Mouse (Mus musculus) layer of hippocampus, postnatal 36 days (tissue): ENCODE data around the gene Iqcg. TPM values are rescaled to one million over a fixed set of nuclear protein-coding genes. Genes with fewer than 3 reads are reported as not detected.

Experiments
- DNase-seq, 2 experiments: peaks; one replicate each; pipeline ENCODE4 v3.0.0; 2022
- microRNA-seq, 2 experiments: library from miRNA; unstranded; fragments of <30 nt; microRNA quantifications; one replicate each; pipeline ENCODE4 v1.2.0; 2021
- total RNA-seq, 2 experiments: library from RNA; stranded (reverse); gene quantifications; 2 replicates each; pipeline ENCODE4 v1.2.3; 2021

The Iqcg gene
- total RNA-seq, 2 experiments from 2014 or later: 4.0 to 5.4 TPM

DNA sequence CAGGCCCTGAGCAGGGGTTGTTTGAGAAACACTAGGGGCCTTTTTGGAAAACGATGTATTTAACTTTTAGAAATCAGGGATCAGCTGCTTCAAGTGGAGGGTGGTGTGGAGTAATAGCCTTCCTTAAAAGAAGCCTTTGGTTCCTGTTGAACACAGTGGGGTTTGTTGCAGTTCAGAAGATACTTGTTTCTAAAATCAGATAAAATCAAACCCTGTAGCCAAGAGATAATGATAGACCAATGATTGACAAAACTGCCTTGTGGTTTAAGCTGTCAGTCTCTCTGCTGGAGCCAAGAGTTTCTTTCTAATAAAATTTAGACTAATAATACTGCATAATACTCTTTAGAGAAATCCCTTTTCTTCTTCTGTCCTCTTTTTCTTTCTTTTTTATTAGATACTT is 75.8 kb downstream of the Iqcg start:
- no peak for DNase-seq

DNA sequence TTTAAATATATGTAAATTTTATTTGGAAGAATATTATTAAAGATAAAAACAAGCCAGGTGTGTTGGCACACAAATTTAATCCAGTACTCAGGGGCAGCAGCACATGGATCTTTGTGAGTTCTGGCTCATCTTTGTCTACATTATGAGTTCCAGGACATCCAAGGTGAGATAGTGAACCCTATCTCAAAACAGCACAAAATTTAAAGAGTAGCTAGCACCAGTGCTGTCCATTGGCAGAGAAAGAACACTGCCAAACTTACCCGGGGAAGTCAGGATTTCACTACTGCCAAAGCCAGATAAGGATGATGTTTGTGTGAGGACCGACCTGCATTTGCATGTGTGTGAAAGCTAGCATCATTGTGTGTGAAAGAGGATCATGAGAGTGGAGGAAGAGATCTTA is 83.0 kb downstream of the Iqcg start:
- no peak for DNase-seq

GRCm38 (mm10) chr16:32972535-32972934 is 83.5 kb downstream of the Iqcg start:
- DNase-seq: no peak

Small RNA genes lying within 50 kb of the gene (microRNA-seq; reads per million reads assigned to microRNA genes)
- gene Gm22231: 0 reads per million in 2 experiments
- gene Mir1947: 5.4 to 7.2 reads per million in 2 experiments

Other genes starting within 250 kb of the Iqcg start
- gene Smbd1, start 245.7 kb downstream of the Iqcg start, total RNA-seq: not detected
- 100 to 1,000 TPM; 114 to 118 TPM for gene Fyttd1, start 178.7 kb downstream of the Iqcg start, total RNA-seq
- 10 to 100 TPM; 61.4 to 62.4 TPM for gene Rubcn, start 178.5 kb downstream of the Iqcg start, total RNA-seq
- gene Lrch3, start 142.1 kb downstream of the Iqcg start, total RNA-seq: 10 to 100 TPM; 43.8 to 47.4 TPM
- 100 to 1,000 TPM; 296 to 306 TPM for gene Rpl35a, start 235 bp upstream of the Iqcg start, total RNA-seq
- 10 to 100 TPM; 20.3 to 20.4 TPM for gene Lmln, start 6.3 kb upstream of the Iqcg start, total RNA-seq
- gene Osbpl11, start 128.9 kb upstream of the Iqcg start, total RNA-seq: 10 to 100 TPM; 18.4 to 19.9 TPM
- 10 to 100 TPM; 29.0 to 33.0 TPM for gene Snx4, start 195.2 kb upstream of the Iqcg start, total RNA-seq